Mouse (Mus musculus) testis, adult 2 months (tissue): ENCODE measurements at regions not wholly inside any gene's neighbourhood (a gene's known extent, or its start where the extent isn't known, plus 50 kb on each side); places are given as distances from the start of the nearest gene placed in this dataset.

ENCODE experiments used
- H3K27ac ChIP-seq: fragments of 200-500 bp; 2 replicates; pipeline ENCODE4 v1.5.1; 2012; ENCODE audit warnings: low read depth, low read length; ENCODE audit not compliant: control insufficient read depth, insufficient read depth
- H3K27me3 ChIP-seq: fragments of 200-500 bp; 2 replicates; pipeline ENCODE4 v1.6.1; 2012; ENCODE audit warnings: mild to moderate bottlenecking, low read length, moderate library complexity; ENCODE audit not compliant: control insufficient read depth, insufficient read depth
- H3K36me3 ChIP-seq: fragments of 200-500 bp; 2 replicates; pipeline ENCODE4 v1.6.1; 2012; ENCODE audit warnings: mild to moderate bottlenecking, low read length; ENCODE audit not compliant: control insufficient read depth, insufficient read depth
- H3K4me1 ChIP-seq: fragments of 200-500 bp; 2 replicates; pipeline ENCODE4 v1.6.1; 2012; ENCODE audit warnings: low read length; ENCODE audit not compliant: control insufficient read depth, insufficient read depth
- H3K4me3 ChIP-seq: fragments of 200-500 bp; 2 replicates; pipeline ENCODE4 v1.5.1; 2012; ENCODE audit warnings: low read depth, mild to moderate bottlenecking, low read length, moderate library complexity, mixed read lengths; ENCODE audit not compliant: control insufficient read depth
- CTCF ChIP-seq: fragments of 200-500 bp; IDR thresholded peaks from 2 replicates; pipeline ENCODE4 v1.5.1; 2012; ENCODE audit warnings: low read depth, mild to moderate bottlenecking, inconsistent platforms, low read length, moderate library complexity; ENCODE audit not compliant: control insufficient read depth, insufficient read depth, insufficient replicate concordance
- POLR2A ChIP-seq: fragments of 200-500 bp; IDR thresholded peaks from 2 replicates; pipeline ENCODE4 v1.6.1; 2012; ENCODE audit warnings: low read depth, mild to moderate bottlenecking, inconsistent platforms, low read length, moderate library complexity; ENCODE audit not compliant: control insufficient read depth

DNA sequence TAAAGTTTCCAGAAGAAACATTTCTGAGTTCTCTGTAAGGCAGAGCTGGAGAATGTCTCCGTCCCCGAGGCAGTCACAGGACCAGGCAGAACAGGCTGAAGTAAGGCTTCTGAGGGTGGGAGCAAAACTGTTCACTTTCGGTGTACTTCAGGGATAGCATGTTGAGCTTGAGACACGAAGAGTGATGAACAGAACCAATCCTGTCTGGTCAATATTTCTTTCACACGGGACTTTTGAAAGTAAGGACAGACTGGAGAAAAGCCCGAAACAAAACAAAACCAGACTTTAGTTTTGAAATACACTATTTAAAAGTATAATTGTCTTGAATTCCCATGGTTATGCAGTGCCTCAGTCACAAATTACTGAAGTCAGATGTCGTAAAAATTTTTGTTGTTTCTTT, 84.6 kb upstream of the D16Ertd472e start:
- Histone ChIP-seq H3K36me3 (no peaks in the 10 kb centered on the region), H3K4me3 (no peak overlapping the region), H3K4me1 (no peaks in the 10 kb centered on the region), H3K27ac (no peak overlapping the region), H3K27me3 (no peaks in the 10 kb centered on the region)
- TF ChIP-seq POLR2A = no peak
- no peak for TF ChIP-seq CTCF

DNA sequence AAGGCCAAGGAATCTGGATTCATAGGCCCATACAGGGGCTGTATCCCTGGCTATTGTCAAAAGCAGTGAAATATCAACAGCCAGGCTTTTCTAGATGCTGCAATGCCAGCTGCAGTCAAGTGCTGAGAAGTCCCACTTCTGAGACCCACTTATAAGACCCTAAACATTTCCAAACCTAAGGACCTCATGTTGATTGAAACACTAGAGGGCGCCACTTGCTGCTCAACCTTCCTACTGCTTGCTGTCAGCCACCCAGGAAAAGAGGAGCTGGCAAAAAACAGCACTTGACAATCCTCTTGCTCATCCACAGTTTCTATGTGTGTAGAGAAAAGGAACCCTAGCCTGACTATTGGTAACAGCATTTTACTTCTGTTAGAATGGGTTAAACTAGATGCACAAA, 68.2 kb upstream of the D16Ertd472e start:
- TF ChIP-seq CTCF (peak; percentile 15; the same call in 1 of the 2 replicates), POLR2A (no peak)

DNA sequence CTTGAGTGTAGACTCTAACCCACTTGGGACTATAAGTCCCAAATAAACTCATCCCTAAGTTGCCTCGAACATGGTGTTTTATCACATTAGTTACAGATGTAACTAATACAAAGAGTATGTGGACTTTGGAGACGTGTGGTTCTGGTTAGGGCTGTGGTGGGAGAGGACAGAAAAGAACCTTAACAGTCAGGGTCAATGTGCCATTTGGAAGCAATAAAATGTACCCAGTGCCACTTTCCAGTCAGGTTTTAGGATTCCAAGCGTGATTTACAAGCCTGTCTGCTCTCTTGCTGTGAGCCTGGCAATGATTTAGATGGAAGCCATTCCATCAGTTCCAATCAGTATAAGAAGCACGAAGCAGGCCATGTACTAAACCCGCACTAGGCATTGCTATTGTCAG, 65.2 kb upstream of the D16Ertd472e start:
- TF ChIP-seq POLR2A = no peak
- TF ChIP-seq CTCF = no peak
- Histone ChIP-seq H3K27me3 (no peaks in the 10 kb centered on the region), H3K4me3 (no peak overlapping the region), H3K4me1 (no peaks in the 10 kb centered on the region), H3K27ac (no peak overlapping the region), H3K36me3 (no peaks in the 10 kb centered on the region)

More for the DNA sequence above, 68.2 kb upstream of the D16Ertd472e start:
- H3K4me1 ChIP-seq = no peaks in the 10 kb centered on the region
- no peaks in the 10 kb centered on the region for H3K27me3 ChIP-seq
- no peaks in the 10 kb centered on the region for H3K36me3 ChIP-seq
- H3K27ac ChIP-seq = no peak overlapping the region
- H3K4me3 ChIP-seq = no peak overlapping the region

DNA sequence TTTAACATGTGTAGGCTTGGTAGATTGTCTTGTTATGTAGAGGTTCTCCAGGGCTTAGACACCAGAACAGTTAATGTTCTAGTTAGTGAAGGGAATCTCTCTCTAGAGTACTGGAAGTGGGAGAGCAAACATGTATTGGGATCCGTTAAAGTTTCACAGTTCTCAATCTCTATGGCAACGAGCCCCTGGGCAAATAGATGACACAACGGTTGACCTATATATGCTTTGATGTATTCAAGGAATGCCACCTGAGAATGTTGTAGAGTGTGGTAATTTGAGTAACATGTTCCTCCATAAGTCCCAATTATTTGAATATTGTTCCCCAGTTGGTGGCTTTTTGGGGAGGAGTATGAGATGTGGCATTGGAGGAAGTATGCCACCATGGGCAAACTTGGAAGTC, 64.7 kb upstream of the D16Ertd472e start:
- Histone ChIP-seq H3K4me1 (no peaks in the 10 kb centered on the region), H3K27ac (no peak overlapping the region), H3K27me3 (no peaks in the 10 kb centered on the region), H3K36me3 (no peaks in the 10 kb centered on the region), H3K4me3 (no peak overlapping the region)
- no peak for TF ChIP-seq POLR2A
- TF ChIP-seq CTCF = no peak

DNA sequence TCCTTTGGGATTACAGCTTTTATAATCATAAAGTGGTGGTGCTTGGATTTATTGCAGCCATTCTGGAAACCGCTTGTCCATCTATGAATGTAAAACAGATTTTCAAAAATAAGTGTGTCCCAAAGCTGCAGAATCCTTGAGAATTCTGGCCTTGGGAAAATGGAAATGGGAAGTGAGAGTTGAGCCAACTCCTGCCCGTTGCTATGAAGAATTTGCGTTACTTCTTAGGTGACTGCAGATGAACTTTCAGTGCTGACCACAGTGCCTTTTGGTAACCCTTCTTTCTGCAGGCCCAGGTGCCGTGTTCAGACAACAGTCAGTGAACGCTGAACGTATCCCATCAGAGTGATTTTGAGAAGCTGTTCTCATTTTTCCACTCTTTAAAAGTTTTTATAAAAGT, 60.9 kb upstream of the D16Ertd472e start:
- H3K4me3 ChIP-seq = no peak overlapping the region
- no peaks in the 10 kb centered on the region for H3K36me3 ChIP-seq
- H3K4me1 ChIP-seq = no peaks in the 10 kb centered on the region
- no peaks in the 10 kb centered on the region for H3K27me3 ChIP-seq
- H3K27ac ChIP-seq = no peak overlapping the region
- no peak for TF ChIP-seq CTCF
- no peak for TF ChIP-seq POLR2A

DNA sequence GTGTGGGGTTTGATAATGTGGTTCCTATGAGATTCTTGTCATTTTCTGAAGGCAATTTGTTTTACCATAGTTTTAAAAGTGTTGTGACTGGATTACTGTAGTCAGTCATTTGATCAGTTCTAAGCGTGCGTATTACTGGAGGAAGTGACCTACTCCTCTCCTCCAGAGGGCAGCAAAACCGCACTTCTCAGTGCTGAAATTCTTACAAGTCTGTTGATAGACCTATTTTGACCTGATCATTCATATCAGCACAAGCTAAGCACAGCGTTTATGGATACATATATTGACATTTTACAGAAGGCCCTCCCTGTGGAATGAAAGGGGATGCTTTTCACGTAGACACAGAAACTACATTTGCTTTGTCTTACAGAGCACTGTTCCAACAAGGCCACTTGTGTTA, 60.5 kb upstream of the D16Ertd472e start:
- Histone ChIP-seq H3K27me3 (no peaks in the 10 kb centered on the region), H3K27ac (no peak overlapping the region), H3K36me3 (no peaks in the 10 kb centered on the region), H3K4me3 (no peak overlapping the region), H3K4me1 (no peaks in the 10 kb centered on the region)
- TF ChIP-seq CTCF (no peak), POLR2A (no peak)

DNA sequence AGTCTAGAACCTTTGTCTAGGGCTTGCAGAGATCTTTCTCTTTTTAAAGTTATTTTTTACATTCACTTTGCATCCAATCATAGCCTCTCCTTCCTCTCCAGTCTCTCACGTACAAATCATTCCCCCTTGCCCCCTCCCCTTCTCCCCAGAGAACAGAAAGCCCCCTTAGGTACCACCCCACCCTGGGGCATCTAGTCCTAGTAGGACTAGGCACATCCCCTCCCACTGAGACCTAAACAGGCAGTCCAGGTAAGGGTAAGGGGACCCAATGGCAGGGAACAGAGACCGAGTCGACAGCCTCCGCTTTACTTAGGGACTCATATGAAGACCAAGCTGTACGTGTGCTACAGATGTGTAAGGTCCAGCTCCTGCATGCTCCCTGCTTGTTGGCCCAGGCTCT, 59.3 kb upstream of the D16Ertd472e start:
- no peaks in the 10 kb centered on the region for H3K27me3 ChIP-seq
- no peaks in the 10 kb centered on the region for H3K36me3 ChIP-seq
- no peaks in the 10 kb centered on the region for H3K4me1 ChIP-seq
- no peak for TF ChIP-seq POLR2A
- no peak for TF ChIP-seq CTCF
- no peak overlapping the region for H3K27ac ChIP-seq
- H3K4me3 ChIP-seq = no peak overlapping the region

DNA sequence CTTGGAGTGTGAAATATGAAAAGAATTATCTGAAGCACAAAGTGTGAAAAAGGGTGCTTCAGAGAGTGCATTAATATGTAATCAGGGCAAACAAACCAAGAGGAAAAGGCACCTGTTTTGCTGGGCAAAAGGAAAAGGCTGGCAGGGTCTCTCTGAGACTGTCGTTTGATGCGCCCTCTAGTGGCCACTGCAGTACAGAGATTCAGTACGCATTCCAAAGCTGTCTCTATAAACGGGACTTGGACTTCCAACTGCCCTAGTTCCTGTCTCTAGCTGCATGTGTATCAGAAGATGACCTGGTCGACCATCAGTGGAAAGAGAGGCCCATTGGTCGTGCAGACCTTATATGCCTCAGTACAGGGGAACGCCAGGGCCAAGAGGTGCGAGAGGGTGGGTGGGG, 58.7 kb upstream of the D16Ertd472e start:
- H3K27me3 ChIP-seq = no peaks in the 10 kb centered on the region
- H3K4me3 ChIP-seq = no peak overlapping the region
- no peak overlapping the region for H3K27ac ChIP-seq
- H3K36me3 ChIP-seq = no peaks in the 10 kb centered on the region
- TF ChIP-seq CTCF (peak; percentile 73; the same call in 1 of the 2 replicates), POLR2A (no peak)
- H3K4me1 ChIP-seq = no peaks in the 10 kb centered on the region
